Mouse (Mus musculus): ENCODE measurements at regions not wholly inside any gene's neighbourhood (a gene's known extent, or its start where the extent isn't known, plus 50 kb on each side); places are given as distances from the start of the nearest gene placed in this dataset.

GRCm38 (mm10) chr2:75462030-75462671, 196.9 kb upstream of the Hnrnpa3 start:
- ATAC-seq (replicated peaks in 1 of 2; ENCODE audit: insufficient read depth in 1 of 2, low FRiP score in 2 of 2, low TSS enrichment in 1 of 2, low read depth in 1 of 2, poor library complexity in 2 of 2, severe bottlenecking in 2 of 2), result no peak

- no peak for ATAC-seq (replicated peaks in 1 of 2; ENCODE audit: insufficient read depth in 1 of 2, low FRiP score in 2 of 2, low TSS enrichment in 1 of 2, low read depth in 1 of 2, poor library complexity in 2 of 2, severe bottlenecking in 2 of 2)
These were observed 196.0 kb upstream of the Hnrnpa3 start for GRCm38 (mm10) chr2:75463091-75463490.

GRCm38 (mm10) chr2:75464429-75464828, 194.6 kb upstream of the Hnrnpa3 start:
- ATAC-seq (replicated peaks in 1 of 2; ENCODE audit: insufficient read depth in 1 of 2, low FRiP score in 2 of 2, low TSS enrichment in 1 of 2, low read depth in 1 of 2, poor library complexity in 2 of 2, severe bottlenecking in 2 of 2), result peak; percentile 71 to 72; a peak in 3 of 4 replicates

- ATAC-seq (replicated peaks in 1 of 2; ENCODE audit: insufficient read depth in 1 of 2, low FRiP score in 2 of 2, low TSS enrichment in 1 of 2, low read depth in 1 of 2, poor library complexity in 2 of 2, severe bottlenecking in 2 of 2), result no peak
These were observed 190.2 kb upstream of the Hnrnpa3 start for GRCm38 (mm10) chr2:75468851-75469250.

GRCm38 (mm10) chr2:75469958-75470687, 188.9 kb upstream of the Hnrnpa3 start:
- peak; percentile 92 to 96 for ATAC-seq (replicated peaks in 1 of 2; ENCODE audit: insufficient read depth in 1 of 2, low FRiP score in 2 of 2, low TSS enrichment in 1 of 2, low read depth in 1 of 2, poor library complexity in 2 of 2, severe bottlenecking in 2 of 2)

- peak in 1 of 2 experiments; percentile 13; a peak in 1 of 4 replicates for ATAC-seq (replicated peaks in 1 of 2; ENCODE audit: insufficient read depth in 1 of 2, low FRiP score in 2 of 2, low TSS enrichment in 1 of 2, low read depth in 1 of 2, poor library complexity in 2 of 2, severe bottlenecking in 2 of 2)
These were observed 188.4 kb upstream of the Hnrnpa3 start for GRCm38 (mm10) chr2:75470688-75471054.

- ATAC-seq (replicated peaks in 1 of 2; ENCODE audit: insufficient read depth in 1 of 2, low FRiP score in 2 of 2, low TSS enrichment in 1 of 2, low read depth in 1 of 2, poor library complexity in 2 of 2, severe bottlenecking in 2 of 2), result no peak
These were observed 186.6 kb upstream of the Hnrnpa3 start for GRCm38 (mm10) chr2:75472489-75472888.

GRCm38 (mm10) chr2:75474509-75474908, 184.6 kb upstream of the Hnrnpa3 start:
- no peak for ATAC-seq (replicated peaks in 1 of 2; ENCODE audit: insufficient read depth in 1 of 2, low FRiP score in 2 of 2, low TSS enrichment in 1 of 2, low read depth in 1 of 2, poor library complexity in 2 of 2, severe bottlenecking in 2 of 2)

- ATAC-seq (replicated peaks in 1 of 2; ENCODE audit: insufficient read depth in 1 of 2, low FRiP score in 2 of 2, low TSS enrichment in 1 of 2, low read depth in 1 of 2, poor library complexity in 2 of 2, severe bottlenecking in 2 of 2), result no peak
These were observed 182.7 kb upstream of the Hnrnpa3 start for GRCm38 (mm10) chr2:75476350-75476749.

GRCm38 (mm10) chr2:75477076-75477475, 182.0 kb upstream of the Hnrnpa3 start:
- ATAC-seq (replicated peaks in 1 of 2; ENCODE audit: insufficient read depth in 1 of 2, low FRiP score in 2 of 2, low TSS enrichment in 1 of 2, low read depth in 1 of 2, poor library complexity in 2 of 2, severe bottlenecking in 2 of 2), result no peak

- no peak for ATAC-seq (replicated peaks in 1 of 2; ENCODE audit: insufficient read depth in 1 of 2, low FRiP score in 2 of 2, low TSS enrichment in 1 of 2, low read depth in 1 of 2, poor library complexity in 2 of 2, severe bottlenecking in 2 of 2)
These were observed 179.5 kb upstream of the Hnrnpa3 start for GRCm38 (mm10) chr2:75479546-75479945.

GRCm38 (mm10) chr2:75481863-75482262, 177.2 kb upstream of the Hnrnpa3 start:
- ATAC-seq (replicated peaks in 1 of 2; ENCODE audit: insufficient read depth in 1 of 2, low FRiP score in 2 of 2, low TSS enrichment in 1 of 2, low read depth in 1 of 2, poor library complexity in 2 of 2, severe bottlenecking in 2 of 2), result no peak

- ATAC-seq (replicated peaks in 1 of 2; ENCODE audit: insufficient read depth in 1 of 2, low FRiP score in 2 of 2, low TSS enrichment in 1 of 2, low read depth in 1 of 2, poor library complexity in 2 of 2, severe bottlenecking in 2 of 2), result no peak
These were observed 176.6 kb upstream of the Hnrnpa3 start for GRCm38 (mm10) chr2:75482484-75482883.

GRCm38 (mm10) chr2:75484951-75485350, 174.1 kb upstream of the Hnrnpa3 start:
- no peak for ATAC-seq (replicated peaks in 1 of 2; ENCODE audit: insufficient read depth in 1 of 2, low FRiP score in 2 of 2, low TSS enrichment in 1 of 2, low read depth in 1 of 2, poor library complexity in 2 of 2, severe bottlenecking in 2 of 2)

GRCm38 (mm10) chr2:75491150-75491549, 167.9 kb upstream of the Hnrnpa3 start:
- ATAC-seq (replicated peaks in 1 of 2; ENCODE audit: insufficient read depth in 1 of 2, low FRiP score in 2 of 2, low TSS enrichment in 1 of 2, low read depth in 1 of 2, poor library complexity in 2 of 2, severe bottlenecking in 2 of 2), result no peak

- no peak for ATAC-seq (replicated peaks in 1 of 2; ENCODE audit: insufficient read depth in 1 of 2, low FRiP score in 2 of 2, low TSS enrichment in 1 of 2, low read depth in 1 of 2, poor library complexity in 2 of 2, severe bottlenecking in 2 of 2)
These were observed 167.1 kb upstream of the Hnrnpa3 start for GRCm38 (mm10) chr2:75491789-75492500.

- no peak for ATAC-seq (replicated peaks in 1 of 2; ENCODE audit: insufficient read depth in 1 of 2, low FRiP score in 2 of 2, low TSS enrichment in 1 of 2, low read depth in 1 of 2, poor library complexity in 2 of 2, severe bottlenecking in 2 of 2)
These were observed 166.6 kb upstream of the Hnrnpa3 start for GRCm38 (mm10) chr2:75492501-75492898.

- ATAC-seq (replicated peaks in 1 of 2; ENCODE audit: insufficient read depth in 1 of 2, low FRiP score in 2 of 2, low TSS enrichment in 1 of 2, low read depth in 1 of 2, poor library complexity in 2 of 2, severe bottlenecking in 2 of 2), result 0 out of 4 replicates have a peak, but pooled peaks of 1 of the 2 experiments have one; percentile 37
These were observed 162.3 kb upstream of the Hnrnpa3 start for GRCm38 (mm10) chr2:75496606-75497240.

Data from hematopoietic stem cell, adult 5-6 weeks (primary cell).